Mouse (Mus musculus): Measurements from ENCODE around the gene Il17re. TPM values are rescaled to one million over a fixed set of nuclear protein-coding genes. Genes with fewer than 3 reads are reported as not detected.

Il17re gene
- polyA plus RNA-seq, 1 experiment from 2014 or later: 0.41 TPM

DNA sequence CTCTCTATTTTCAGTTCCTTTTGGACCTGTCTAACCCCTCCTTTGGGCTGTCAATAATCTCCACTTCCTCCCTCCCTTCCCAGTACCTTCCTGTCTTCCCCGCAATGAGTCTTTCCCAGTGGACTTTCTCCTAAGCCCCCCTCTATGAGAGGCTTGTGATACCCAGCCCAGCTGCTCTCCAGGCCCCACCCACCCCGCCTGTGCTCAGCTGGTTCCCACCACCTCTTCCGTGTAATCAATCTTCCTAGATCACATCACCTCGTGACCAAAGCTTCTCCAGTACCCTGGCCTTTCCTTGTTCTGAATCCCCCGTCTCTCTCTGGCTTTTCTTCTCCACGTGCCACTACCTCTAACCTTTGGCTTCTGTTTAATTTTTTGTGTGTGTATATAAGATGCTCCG is 19.1 kb downstream of the Il17re start:
- no peak for ATAC-seq (replicated peaks)
- H3K4me3 ChIP-seq: no peak overlapping the region
- no peak overlapping the region for H3K4me2 ChIP-seq
- H3K4me1 ChIP-seq: peaks cover 9% of the 10 kb centered on the region
- no peak overlapping the region for H3K27ac ChIP-seq
- H3K9me3 ChIP-seq: no peaks in the 10 kb centered on the region
- WGBS: 58% methylated on average over 7 of the region's 7 CpGs
- 0 out of 2 replicates have a peak, but pooled peaks cover 3% of the 10 kb centered on the region for H3K27me3 ChIP-seq (replicated peaks)
- H3K36me3 ChIP-seq (replicated peaks): no peaks in the 10 kb centered on the region
- H3K9ac ChIP-seq: no peak overlapping the region

- Histone ChIP-seq H3K36me3 (replicated peaks) (no peaks in the 10 kb centered on the region), H3K27ac (no peak overlapping the region), H3K9me3 (no peaks in the 10 kb centered on the region), H3K9ac (no peak overlapping the region), H3K4me3 (no peak overlapping the region), H3K4me2 (no peak overlapping the region), H3K27me3 (replicated peaks) (0 out of 2 replicates have a peak, but pooled peaks cover 3% of the 10 kb centered on the region), H3K4me1 (peaks cover 16% of the 10 kb centered on the region)
- WGBS: 86% methylated on average over 10 of the region's 10 CpGs
- ATAC-seq (replicated peaks): no peak
Observed at GRCm38 (mm10) chr6:113478906-113479305, 20.6 kb downstream of the Il17re start.

DNA sequence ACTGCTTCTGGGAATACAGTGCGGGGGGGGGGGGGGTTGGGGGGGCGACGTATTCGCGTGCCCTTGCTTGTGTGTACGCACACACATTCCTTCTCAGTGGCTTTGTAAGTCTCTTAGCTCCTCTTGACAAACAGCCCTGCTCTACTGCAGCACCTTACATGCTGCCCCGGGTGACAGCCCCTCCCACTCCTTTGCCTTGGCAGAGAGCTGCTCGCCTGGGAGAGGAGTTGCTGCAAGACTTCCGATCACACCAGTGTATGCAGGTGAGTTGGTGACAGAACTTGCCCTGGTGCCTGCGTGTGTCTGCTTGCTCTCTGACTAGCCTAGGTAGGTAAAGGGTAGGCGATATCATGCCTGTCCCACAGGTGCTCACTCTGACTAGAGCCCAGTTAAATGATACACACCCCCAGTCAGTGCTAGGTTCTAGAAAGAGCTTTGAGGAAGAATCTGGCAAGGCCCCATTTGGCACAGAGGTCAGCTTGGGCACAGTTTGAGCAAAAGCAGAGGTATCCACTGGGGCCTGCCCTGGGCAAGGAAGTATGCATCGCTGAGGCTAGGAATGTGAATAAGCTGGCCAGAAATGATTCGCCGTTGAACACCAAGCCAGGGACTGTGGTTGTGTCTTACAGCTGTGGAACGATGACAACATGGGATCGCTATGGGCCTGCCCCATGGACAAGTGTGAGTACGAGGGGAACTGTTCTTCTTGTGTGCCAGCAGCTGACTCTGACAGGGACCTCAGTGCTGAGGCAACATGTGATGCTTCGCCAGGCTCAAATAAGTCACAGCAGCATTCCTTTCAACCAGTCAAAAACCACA is 22.5 kb downstream of the Il17re start:
- Histone ChIP-seq H3K4me1 (peaks cover 34% of the 10 kb centered on the region), H3K9me3 (no peaks in the 10 kb centered on the region), H3K9ac (no peak overlapping the region), H3K4me3 (no peak overlapping the region), H3K27me3 (replicated peaks) (0 out of 2 replicates have a peak, but pooled peaks cover 3% of the 10 kb centered on the region), H3K4me2 (no peak overlapping the region), H3K27ac (no peak overlapping the region), H3K36me3 (replicated peaks) (no peaks in the 10 kb centered on the region)
- 69% methylated on average over 18 of the region's 18 CpGs for WGBS
- no peak for ATAC-seq (replicated peaks)

DNA sequence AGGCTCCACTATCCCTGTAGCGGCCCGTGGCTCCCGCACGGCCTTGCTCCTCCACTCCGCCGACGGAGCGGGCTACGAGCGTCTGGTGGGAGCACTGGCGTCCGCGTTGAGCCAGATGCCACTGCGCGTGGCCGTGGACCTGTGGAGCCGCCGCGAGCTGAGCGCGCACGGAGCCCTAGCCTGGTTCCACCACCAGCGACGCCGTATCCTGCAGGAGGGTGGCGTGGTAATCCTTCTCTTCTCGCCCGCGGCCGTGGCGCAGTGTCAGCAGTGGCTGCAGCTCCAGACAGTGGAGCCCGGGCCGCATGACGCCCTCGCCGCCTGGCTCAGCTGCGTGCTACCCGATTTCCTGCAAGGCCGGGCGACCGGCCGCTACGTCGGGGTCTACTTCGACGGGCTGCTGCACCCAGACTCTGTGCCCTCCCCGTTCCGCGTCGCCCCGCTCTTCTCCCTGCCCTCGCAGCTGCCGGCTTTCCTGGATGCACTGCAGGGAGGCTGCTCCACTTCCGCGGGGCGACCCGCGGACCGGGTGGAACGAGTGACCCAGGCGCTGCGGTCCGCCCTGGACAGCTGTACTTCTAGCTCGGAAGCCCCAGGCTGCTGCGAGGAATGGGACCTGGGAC is 24.3 kb downstream of the Il17re start:
- no peaks in the 10 kb centered on the region for H3K36me3 ChIP-seq (replicated peaks)
- H3K9ac ChIP-seq: peak overlapping the region; percentile 83
- peak overlapping the region; percentile 65 for H3K4me3 ChIP-seq
- 0 out of 2 replicates have a peak, but pooled peaks cover 3% of the 10 kb centered on the region for H3K27me3 ChIP-seq (replicated peaks)
- peak overlapping the region; percentile 92 for H3K4me2 ChIP-seq
- peaks cover 43% of the 10 kb centered on the region for H3K4me1 ChIP-seq
- peak overlapping the region; percentile 83 for H3K27ac ChIP-seq
- ATAC-seq (replicated peaks): peak; percentile 66
- WGBS: under 1% methylated on average over 63 of the region's 65 CpGs
- H3K9me3 ChIP-seq: no peaks in the 10 kb centered on the region

GRCm38 (mm10) chr6:113483100-113483615 is 24.9 kb downstream of the Il17re start, which contains the start of gene Creld1:
TSS of gene Creld1 (plus strand) at chr6:113483297.
- peak; percentile 98 for ATAC-seq (replicated peaks)
- WGBS: under 1% methylated on average over 26 of the region's 26 CpGs
- Histone ChIP-seq H3K27me3 (replicated peaks) (0 out of 2 replicates have a peak, but pooled peaks cover 3% of the 10 kb centered on the region), H3K4me2 (peak within 1 kb of the TSS; percentile 92), H3K27ac (peak within 1 kb of the TSS; percentile 83), H3K36me3 (replicated peaks) (0 out of 2 replicates have a peak, but pooled peaks cover 4% of the 10 kb centered on the region), H3K9ac (peak within 1 kb of the TSS; percentile 83), H3K4me1 (peaks cover 43% of the 10 kb centered on the region), H3K4me3 (peak within 1 kb of the TSS; percentile 65), H3K9me3 (no peaks in the 10 kb centered on the region)

DNA sequence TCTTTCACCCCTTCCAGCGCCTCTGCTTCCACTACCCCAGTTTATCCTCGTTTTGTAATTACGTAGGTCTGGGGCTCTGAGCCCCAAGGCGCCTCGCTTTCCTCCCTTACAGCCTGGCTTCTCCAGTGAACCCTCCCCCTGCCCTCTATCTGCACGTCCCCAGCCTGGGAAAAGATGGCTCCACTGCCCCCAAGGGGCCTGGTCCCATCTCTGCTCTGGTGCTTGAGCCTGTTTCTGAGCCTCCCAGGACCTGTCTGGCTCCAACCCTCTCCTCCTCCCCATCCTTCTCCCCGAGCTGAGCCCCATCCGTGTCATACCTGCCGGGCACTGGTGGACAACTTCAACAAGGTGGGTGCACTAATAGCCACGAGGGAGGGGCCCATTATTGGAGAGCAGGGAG is 25.4 kb downstream of the Il17re start:
- H3K36me3 ChIP-seq (replicated peaks): peaks cover 6% of the 10 kb centered on the region; the same call in 1 of the 2 replicates
- 0 out of 2 replicates have a peak, but pooled peaks cover 3% of the 10 kb centered on the region for H3K27me3 ChIP-seq (replicated peaks)
- peak overlapping the region; percentile 83 for H3K27ac ChIP-seq
- H3K4me1 ChIP-seq: peaks cover 43% of the 10 kb centered on the region
- peak; percentile 67 for ATAC-seq (replicated peaks)
- peak overlapping the region; percentile 65 for H3K4me3 ChIP-seq
- no peaks in the 10 kb centered on the region for H3K9me3 ChIP-seq
- peak overlapping the region; percentile 83 for H3K9ac ChIP-seq
- H3K4me2 ChIP-seq: peak overlapping the region; percentile 92
- 6% methylated on average over 10 of the region's 10 CpGs for WGBS

GRCm38 (mm10) chr6:113487125-113487576 is 28.9 kb downstream of the Il17re start:
- no peak overlapping the region for H3K9ac ChIP-seq
- no peak overlapping the region for H3K4me3 ChIP-seq
- H3K36me3 ChIP-seq (replicated peaks): peaks cover 34% of the 10 kb centered on the region
- no peak overlapping the region for H3K27ac ChIP-seq
- no peaks in the 10 kb centered on the region for H3K9me3 ChIP-seq
- no peaks in the 10 kb centered on the region for H3K27me3 ChIP-seq (replicated peaks)
- no peak for ATAC-seq (replicated peaks)
- H3K4me1 ChIP-seq: peaks cover 36% of the 10 kb centered on the region
- WGBS: 67% methylated on average over 7 of the region's 7 CpGs
- H3K4me2 ChIP-seq: no peak overlapping the region

DNA sequence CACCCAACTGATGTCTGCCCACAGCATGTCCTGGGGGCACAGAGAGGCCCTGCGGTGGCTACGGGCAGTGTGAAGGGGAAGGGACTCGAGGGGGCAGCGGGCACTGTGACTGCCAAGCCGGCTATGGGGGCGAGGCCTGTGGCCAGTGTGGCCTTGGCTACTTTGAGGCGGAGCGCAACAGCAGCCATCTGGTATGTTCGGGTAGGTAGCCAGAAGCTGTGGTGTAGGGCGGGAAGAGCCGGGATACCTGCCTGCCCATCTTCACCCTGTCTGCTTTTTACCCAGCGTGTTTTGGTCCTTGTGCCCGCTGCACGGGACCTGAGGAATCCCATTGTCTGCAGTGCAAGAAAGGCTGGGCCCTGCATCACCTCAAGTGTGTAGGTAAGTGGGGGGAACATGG is 31.1 kb downstream of the Il17re start:
- H3K4me3 ChIP-seq: no peak overlapping the region
- no peak overlapping the region for H3K4me2 ChIP-seq
- H3K9me3 ChIP-seq: no peaks in the 10 kb centered on the region
- ATAC-seq (replicated peaks): no peak
- WGBS: 95% methylated on average over 14 of the region's 14 CpGs
- H3K4me1 ChIP-seq: peaks cover 25% of the 10 kb centered on the region
- peaks cover 40% of the 10 kb centered on the region for H3K36me3 ChIP-seq (replicated peaks)
- H3K27ac ChIP-seq: no peak overlapping the region
- H3K27me3 ChIP-seq (replicated peaks): no peaks in the 10 kb centered on the region
- H3K9ac ChIP-seq: no peak overlapping the region

- H3K9ac ChIP-seq: no peak overlapping the region
- H3K4me2 ChIP-seq: no peak overlapping the region
- H3K4me1 ChIP-seq: peaks cover 12% of the 10 kb centered on the region
- no peak overlapping the region for H3K27ac ChIP-seq
- WGBS: 81% methylated on average over 24 of the region's 24 CpGs
- peaks cover 40% of the 10 kb centered on the region for H3K36me3 ChIP-seq (replicated peaks)
- ATAC-seq (replicated peaks): no peak
- peaks cover 6% of the 10 kb centered on the region; the same call in 1 of the 2 replicates for H3K27me3 ChIP-seq (replicated peaks)
- H3K9me3 ChIP-seq: no peaks in the 10 kb centered on the region
- no peak overlapping the region for H3K4me3 ChIP-seq
Observed at GRCm38 (mm10) chr6:113492101-113492864, 34.0 kb downstream of the Il17re start.

- peaks cover 6% of the 10 kb centered on the region; the same call in 1 of the 2 replicates for H3K27me3 ChIP-seq (replicated peaks)
- peak; percentile 76 for ATAC-seq (replicated peaks)
- H3K4me2 ChIP-seq: peak overlapping the region; percentile 59
- WGBS: 2% methylated on average over 53 of the region's 54 CpGs
- H3K27ac ChIP-seq: no peak overlapping the region
- peaks cover 12% of the 10 kb centered on the region for H3K4me1 ChIP-seq
- no peaks in the 10 kb centered on the region for H3K9me3 ChIP-seq
- peak overlapping the region; percentile 36 for H3K4me3 ChIP-seq
- H3K36me3 ChIP-seq (replicated peaks): peaks cover 33% of the 10 kb centered on the region
- H3K9ac ChIP-seq: peak overlapping the region; percentile 30
Observed at GRCm38 (mm10) chr6:113494258-113494788, 36.0 kb downstream of the Il17re start.

- H3K4me3 ChIP-seq: peak overlapping the region; percentile 36; the same call in 1 of the 2 replicates
- peaks cover 12% of the 10 kb centered on the region for H3K4me1 ChIP-seq
- H3K27me3 ChIP-seq (replicated peaks): peaks cover 6% of the 10 kb centered on the region; the same call in 1 of the 2 replicates
- peak; percentile 31 for ATAC-seq (replicated peaks)
- no peak overlapping the region for H3K27ac ChIP-seq
- 52% methylated on average over 28 of the region's 28 CpGs for WGBS
- H3K4me2 ChIP-seq: peak overlapping the region; percentile 59
- H3K36me3 ChIP-seq (replicated peaks): peaks cover 24% of the 10 kb centered on the region
- H3K9me3 ChIP-seq: no peaks in the 10 kb centered on the region
- H3K9ac ChIP-seq: peak overlapping the region; percentile 22; the same call in 1 of the 2 replicates
Observed at GRCm38 (mm10) chr6:113495071-113495675, 36.9 kb downstream of the Il17re start.
